Mouse (Mus musculus): ENCODE results near the gene Ttc16. TPM values are rescaled to one million over a fixed set of nuclear protein-coding genes. Genes with fewer than 3 reads are reported as not detected.

Ttc16 gene
- total RNA-seq (2015; ENCODE audit: low replicate concordance) (not detected in 2 replicates), total RNA-seq (2017; ENCODE audit: low replicate concordance) (not detected in 2 replicates)

GRCm38 (mm10) chr2:32775359-32776074, at the start of gene Ttc16, which contains the start of gene Ptrh1:
TSS of gene Ttc16 (minus strand) at chr2:32775633.
TSS of gene Ptrh1 (plus strand) at chr2:32775786.
- peak; percentile 94 for ATAC-seq (replicated peaks; ENCODE audit: low FRiP score, poor library complexity, severe bottlenecking)

- no peak for ATAC-seq (replicated peaks; ENCODE audit: low FRiP score, poor library complexity, severe bottlenecking)
These were observed 49.3 kb upstream of the Ttc16 start for GRCm38 (mm10) chr2:32824778-32825177.

GRCm38 (mm10) chr2:32824181-32824580, 48.7 kb upstream of the Ttc16 start:
- ATAC-seq (replicated peaks; ENCODE audit: low FRiP score, poor library complexity, severe bottlenecking) = no peak

- no peak for ATAC-seq (replicated peaks; ENCODE audit: low FRiP score, poor library complexity, severe bottlenecking)
These were observed 48.2 kb upstream of the Ttc16 start for GRCm38 (mm10) chr2:32823579-32824154.

GRCm38 (mm10) chr2:32823153-32823552, 47.7 kb upstream of the Ttc16 start:
- no peak for ATAC-seq (replicated peaks; ENCODE audit: low FRiP score, poor library complexity, severe bottlenecking)

GRCm38 (mm10) chr2:32822643-32823042, 47.2 kb upstream of the Ttc16 start:
- no peak for ATAC-seq (replicated peaks; ENCODE audit: low FRiP score, poor library complexity, severe bottlenecking)

GRCm38 (mm10) chr2:32821041-32821802, 45.8 kb upstream of the Ttc16 start:
- peak; percentile 62 for ATAC-seq (replicated peaks; ENCODE audit: low FRiP score, poor library complexity, severe bottlenecking)

- ATAC-seq (replicated peaks; ENCODE audit: low FRiP score, poor library complexity, severe bottlenecking) = no peak
These were observed 42.8 kb upstream of the Ttc16 start for GRCm38 (mm10) chr2:32818208-32818607.

- no peak for ATAC-seq (replicated peaks; ENCODE audit: low FRiP score, poor library complexity, severe bottlenecking)
These were observed 42.2 kb upstream of the Ttc16 start for GRCm38 (mm10) chr2:32817589-32817988.

GRCm38 (mm10) chr2:32816946-32817581, 41.6 kb upstream of the Ttc16 start:
- no peak for ATAC-seq (replicated peaks; ENCODE audit: low FRiP score, poor library complexity, severe bottlenecking)

- ATAC-seq (replicated peaks; ENCODE audit: low FRiP score, poor library complexity, severe bottlenecking) = no peak
These were observed 41.1 kb upstream of the Ttc16 start for GRCm38 (mm10) chr2:32816497-32816896.

GRCm38 (mm10) chr2:32811959-32812358, 36.5 kb upstream of the Ttc16 start:
- ATAC-seq (replicated peaks; ENCODE audit: low FRiP score, poor library complexity, severe bottlenecking) = no peak

GRCm38 (mm10) chr2:32808816-32809566, 33.6 kb upstream of the Ttc16 start:
- no peak for ATAC-seq (replicated peaks; ENCODE audit: low FRiP score, poor library complexity, severe bottlenecking)

- ATAC-seq (replicated peaks; ENCODE audit: low FRiP score, poor library complexity, severe bottlenecking) = no peak
These were observed 23.0 kb upstream of the Ttc16 start for GRCm38 (mm10) chr2:32798251-32798962.

GRCm38 (mm10) chr2:32795748-32796418, 20.4 kb upstream of the Ttc16 start:
- no peak for ATAC-seq (replicated peaks; ENCODE audit: low FRiP score, poor library complexity, severe bottlenecking)

- no peak for ATAC-seq (replicated peaks; ENCODE audit: low FRiP score, poor library complexity, severe bottlenecking)
These were observed 15.9 kb upstream of the Ttc16 start for GRCm38 (mm10) chr2:32791297-32791696.

GRCm38 (mm10) chr2:32788581-32788980, 13.1 kb upstream of the Ttc16 start:
- ATAC-seq (replicated peaks; ENCODE audit: low FRiP score, poor library complexity, severe bottlenecking) = no peak

GRCm38 (mm10) chr2:32787176-32787575, 11.7 kb upstream of the Ttc16 start:
- no peak for ATAC-seq (replicated peaks; ENCODE audit: low FRiP score, poor library complexity, severe bottlenecking)
